Mouse (Mus musculus): ENCODE results near the gene Spata18.

- TF ChIP-seq CTCF (IDR thresholded peaks at IDR 0.05; ENCODE audit: insufficient read depth, low read length) (no peak), POLR2A (IDR thresholded peaks at IDR 0.05; ENCODE audit: borderline replicate concordance, extremely low read depth, low read depth, low read length) (no peak)
Measured at GRCm38 (mm10) chr5:73632291-73632690, 18.9 kb upstream of the Spata18 start, which contains the start of gene Lrrc66.
